Mouse (Mus musculus) neural tube, embryonic 11.5 days (tissue): ENCODE measurements around the gene Trim72. TPM values are rescaled to one million over a fixed set of nuclear protein-coding genes. Genes with fewer than 3 reads are reported as not detected.
A peak's percentile ranks its signal among the peaks of the same experiment; 100 is the strongest.
"Not testable (repeated sequence)": the region's sequence is repeated elsewhere in the genome, so short reads cannot be mapped to it uniquely, and the experiment has no call there.

Experiments used
- ATAC-seq: fragments of 200-750 bp; cut with Nextera tagmentation; 2 replicates; pipeline ENCODE4 v1.8.0; 2017; ENCODE audit warnings: moderate number of reproducible peaks, mild to moderate bottlenecking, moderate TSS enrichment, moderate library complexity; ENCODE audit not compliant: insufficient read depth, low FRiP score, low TSS enrichment
- DNase-seq: peaks from one replicate; pipeline ENCODE4 v3.0.0-alpha.2; 2015; ENCODE audit warnings: low spot score
- H3K27ac ChIP-seq: fragments of 300-500 bp; sonication (generic); 2 replicates; pipeline ENCODE4 v1.5.1; 2014; ENCODE audit warnings: low read depth, mild to moderate bottlenecking, low read length
- H3K27me3 ChIP-seq: fragments of 300-500 bp; sonication (generic); 2 replicates; pipeline ENCODE4 v1.6.1; 2014; ENCODE audit warnings: mild to moderate bottlenecking, low read length, mixed read lengths; ENCODE audit not compliant: control insufficient read depth, insufficient read depth
- H3K36me3 ChIP-seq: fragments of 300-500 bp; sonication (generic); 2 replicates; pipeline ENCODE4 v1.6.1; 2014; ENCODE audit warnings: mild to moderate bottlenecking, low read length, moderate library complexity, mixed read lengths; ENCODE audit not compliant: control insufficient read depth, insufficient read depth
- H3K4me1 ChIP-seq: fragments of 300-500 bp; sonication (generic); 2 replicates; pipeline ENCODE4 v1.6.1; 2014; ENCODE audit warnings: low read length, mixed read lengths; ENCODE audit not compliant: control insufficient read depth, insufficient read depth
- H3K4me2 ChIP-seq: fragments of 300-500 bp; sonication (generic); 2 replicates; pipeline ENCODE4 v1.6.1; 2014; ENCODE audit warnings: low read depth, mild to moderate bottlenecking, moderate library complexity
- H3K4me3 ChIP-seq: fragments of 300-500 bp; sonication (generic); 2 replicates; pipeline ENCODE4 v1.5.1; 2014; ENCODE audit warnings: low read depth, low read length
- H3K9ac ChIP-seq: fragments of 300-500 bp; sonication (generic); 2 replicates; pipeline ENCODE4 v1.6.1; 2014; ENCODE audit warnings: mild to moderate bottlenecking, low read length
- H3K9me3 ChIP-seq: fragments of 300-500 bp; sonication (generic); 2 replicates; pipeline ENCODE4 v1.6.1; 2016; ENCODE audit warnings: low read length; ENCODE audit not compliant: control insufficient read depth
- WGBS: fragments of 180-500 bp; shearing (Covaris S2); extraction: QIAGEN DNeasy Blood & Tissue Kit; methylation state at CpG from one replicate; pipeline ENCODE4 v1.1.7; 2014; 5-methylcytosine and 5-hydroxymethylcytosine counted together
- polyA plus RNA-seq: library from polyadenylated mRNA; unstranded; fragments of >200 nt; fragmentation: Nextera tagmentation; extraction: Ambion mirVana; gene quantifications from 2 replicates; pipeline ENCODE4 v1.2.1, GENCODE M21; 2014

Trim72 gene
- polyA plus RNA-seq, 1 experiment from 2014 or later, result not detected

DNA sequence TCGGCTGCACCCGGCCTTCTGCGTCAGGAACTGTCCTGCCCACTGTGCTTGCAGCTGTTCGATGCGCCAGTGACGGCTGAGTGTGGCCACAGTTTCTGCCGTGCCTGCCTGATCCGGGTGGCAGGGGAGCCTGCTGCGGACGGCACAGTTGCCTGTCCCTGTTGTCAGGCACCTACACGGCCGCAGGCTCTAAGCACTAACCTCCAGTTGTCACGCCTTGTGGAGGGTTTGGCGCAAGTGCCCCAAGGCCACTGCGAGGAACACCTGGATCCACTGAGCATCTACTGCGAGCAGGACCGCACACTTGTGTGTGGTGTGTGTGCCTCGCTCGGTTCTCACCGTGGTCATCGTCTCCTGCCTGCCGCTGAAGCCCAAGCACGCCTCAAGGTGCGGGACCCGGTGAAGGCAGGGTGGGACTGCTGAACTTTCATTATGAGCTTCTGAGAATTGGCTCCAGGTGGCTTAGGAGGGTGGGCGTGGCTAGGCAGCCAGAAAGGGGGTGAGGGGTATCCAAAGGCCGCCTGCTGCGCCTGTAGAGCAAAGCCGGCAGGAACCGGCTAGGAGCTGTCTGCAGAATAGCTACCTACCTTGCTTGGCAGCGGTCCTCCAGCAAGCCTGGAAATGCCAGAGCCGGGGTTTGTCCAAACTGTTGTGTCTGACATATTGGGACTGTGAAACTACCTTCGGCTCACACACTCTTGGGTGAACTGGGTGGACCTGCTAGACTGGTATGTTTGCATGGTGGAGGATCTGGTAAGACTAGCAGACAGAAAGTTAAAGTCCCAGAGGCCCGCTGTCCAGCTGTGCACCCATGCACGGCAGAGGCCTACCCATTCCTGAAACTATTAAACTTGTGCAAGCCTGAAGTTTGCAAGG lies 976 bp downstream of the Trim72 start:
- no peaks in the 10 kb centered on the region for H3K9me3 ChIP-seq
- no peaks in the 10 kb centered on the region for H3K36me3 ChIP-seq
- ATAC-seq, result no peak
- WGBS, result 25% methylated on average over 35 of the region's 35 CpGs
- H3K27me3 ChIP-seq, result no peaks in the 10 kb centered on the region
- peak overlapping the region; percentile 17; the same call in 1 of the 2 replicates for H3K4me2 ChIP-seq
- H3K27ac ChIP-seq, result no peak overlapping the region
- H3K4me1 ChIP-seq, result no peaks in the 10 kb centered on the region
- H3K9ac ChIP-seq, result no peak overlapping the region
- H3K4me3 ChIP-seq, result no peak overlapping the region
- DNase-seq, result peak; percentile 23

DNA sequence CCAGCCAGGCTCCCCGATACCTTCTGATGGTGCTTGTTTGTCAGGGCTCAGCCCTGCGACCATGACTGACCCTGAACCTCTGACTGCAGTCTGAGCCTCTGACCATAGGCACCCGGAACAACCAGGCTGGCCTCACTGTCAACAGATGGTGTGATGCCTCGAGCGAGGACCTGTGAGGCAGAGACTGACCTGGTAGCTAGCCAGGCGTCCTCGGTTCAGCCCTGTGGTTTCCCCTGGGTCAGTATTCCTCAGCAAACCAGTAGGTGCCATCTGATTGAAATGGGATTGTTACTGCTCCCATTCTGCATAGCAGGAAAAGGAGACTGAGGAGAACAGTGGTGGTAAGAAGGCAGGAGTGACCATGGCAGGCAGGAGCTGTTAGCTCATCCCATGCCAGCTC lies 2.4 kb downstream of the Trim72 start:
- Histone ChIP-seq H3K4me1 (no peaks in the 10 kb centered on the region), H3K9ac (no peak overlapping the region), H3K27me3 (no peaks in the 10 kb centered on the region), H3K9me3 (no peaks in the 10 kb centered on the region), H3K27ac (no peak overlapping the region), H3K4me2 (no peak overlapping the region), H3K36me3 (no peaks in the 10 kb centered on the region), H3K4me3 (no peak overlapping the region)
- no peak for DNase-seq
- no peak for ATAC-seq
- WGBS, result 76% methylated on average over 7 of the region's 7 CpGs

DNA sequence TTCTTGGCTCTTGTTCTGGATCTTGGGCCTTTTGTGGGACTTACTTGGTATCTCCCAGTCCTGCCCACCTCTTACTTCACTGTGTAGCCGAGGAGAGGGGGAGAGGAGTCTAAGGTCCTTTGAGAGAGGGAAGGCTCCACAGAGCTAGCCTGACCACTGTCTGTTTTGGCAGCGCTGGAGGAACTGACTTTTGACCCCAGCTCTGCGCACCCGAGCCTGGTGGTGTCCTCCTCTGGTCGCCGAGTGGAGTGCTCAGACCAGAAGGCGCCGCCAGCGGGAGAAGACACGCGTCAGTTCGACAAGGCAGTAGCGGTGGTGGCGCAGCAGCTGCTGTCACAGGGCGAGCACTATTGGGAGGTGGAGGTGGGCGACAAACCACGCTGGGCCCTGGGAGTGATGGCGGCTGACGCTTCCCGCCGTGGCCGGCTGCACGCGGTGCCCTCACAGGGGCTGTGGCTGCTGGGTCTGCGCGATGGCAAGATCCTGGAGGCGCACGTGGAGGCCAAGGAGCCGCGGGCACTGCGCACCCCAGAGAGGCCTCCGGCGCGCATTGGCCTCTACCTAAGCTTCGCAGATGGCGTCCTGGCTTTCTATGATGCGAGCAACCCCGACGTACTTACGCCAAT lies 6.1 kb downstream of the Trim72 start:
- H3K9me3 ChIP-seq, result no peaks in the 10 kb centered on the region
- H3K4me3 ChIP-seq, result no peak overlapping the region
- DNase-seq (no peak), ATAC-seq (no peak)
- no peak overlapping the region for H3K9ac ChIP-seq
- no peaks in the 10 kb centered on the region for H3K4me1 ChIP-seq
- H3K36me3 ChIP-seq, result no peaks in the 10 kb centered on the region
- no peaks in the 10 kb centered on the region for H3K27me3 ChIP-seq
- 50% methylated on average over 40 of the region's 40 CpGs for whole genome bisulfite sequencing
- H3K4me2 ChIP-seq, result no peak overlapping the region
- H3K27ac ChIP-seq, result no peak overlapping the region

DNA sequence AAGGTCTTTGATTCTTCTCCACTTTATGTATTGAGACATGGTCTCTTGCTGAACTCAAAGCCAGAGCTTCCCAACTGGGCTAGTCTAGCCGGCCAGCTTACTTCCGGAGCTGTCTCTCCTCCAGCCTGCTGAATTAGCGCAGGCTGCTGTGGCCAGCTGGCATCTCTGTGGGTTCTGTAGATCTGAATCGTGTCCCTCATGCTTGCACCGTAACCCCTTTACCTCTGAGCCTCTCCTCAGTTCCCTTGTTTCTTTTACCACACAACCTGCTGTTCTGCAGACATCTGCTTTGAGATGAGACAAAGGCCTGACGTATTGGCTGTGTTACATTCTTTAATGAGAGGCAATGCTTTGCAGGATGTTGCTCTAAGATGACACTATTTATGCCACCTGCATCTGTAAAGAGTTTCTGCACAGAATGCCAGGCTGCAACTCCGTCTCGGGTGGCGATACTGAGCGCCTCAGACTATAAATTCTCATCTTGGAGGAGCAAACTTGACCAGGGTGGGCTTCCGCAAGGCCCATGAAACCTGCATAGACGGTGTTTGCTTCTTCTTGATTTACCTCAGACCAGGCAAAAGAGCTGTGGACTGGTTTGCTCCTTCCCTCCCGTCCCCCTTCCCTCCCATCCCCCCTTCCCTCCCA lies 8.5 kb downstream of the Trim72 start:
- ATAC-seq (no peak), DNase-seq (no peak)
- Histone ChIP-seq H3K4me3 (no peak overlapping the region), H3K36me3 (no peaks in the 10 kb centered on the region), H3K4me2 (no peak overlapping the region), H3K9ac (no peak overlapping the region), H3K9me3 (no peaks in the 10 kb centered on the region), H3K27me3 (no peaks in the 10 kb centered on the region), H3K4me1 (no peaks in the 10 kb centered on the region), H3K27ac (no peak overlapping the region)
- 71% methylated on average over 13 of the region's 13 CpGs for WGBS

DNA sequence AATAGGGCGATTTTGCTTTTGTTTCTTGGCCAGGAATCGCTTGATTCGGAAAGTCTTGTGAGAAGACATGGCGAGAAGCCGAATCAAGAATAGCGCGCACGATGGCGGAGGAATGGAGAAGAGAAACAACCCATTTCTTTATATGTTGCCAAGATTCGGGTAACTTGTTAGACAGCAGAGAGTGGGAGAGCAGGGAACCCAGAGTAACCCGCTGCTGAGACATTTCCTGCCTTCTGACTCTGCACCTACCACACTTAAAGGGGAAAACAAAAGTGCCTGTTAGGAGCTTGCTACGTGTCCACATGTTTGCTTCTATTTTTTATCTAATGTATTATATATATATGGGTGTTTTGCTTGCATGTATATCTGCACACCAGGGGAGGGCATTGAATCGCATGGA lies 9.4 kb downstream of the Trim72 start:
- no peak for DNase-seq
- Histone ChIP-seq H3K4me2 (no peak overlapping the region), H3K36me3 (no peaks in the 10 kb centered on the region), H3K9me3 (no peaks in the 10 kb centered on the region), H3K4me3 (no peak overlapping the region), H3K27ac (no peak overlapping the region), H3K27me3 (no peaks in the 10 kb centered on the region), H3K9ac (no peak overlapping the region), H3K4me1 (no peaks in the 10 kb centered on the region)
- WGBS, result 90% methylated on average over 13 of the region's 13 CpGs
- ATAC-seq, result no peak

DNA sequence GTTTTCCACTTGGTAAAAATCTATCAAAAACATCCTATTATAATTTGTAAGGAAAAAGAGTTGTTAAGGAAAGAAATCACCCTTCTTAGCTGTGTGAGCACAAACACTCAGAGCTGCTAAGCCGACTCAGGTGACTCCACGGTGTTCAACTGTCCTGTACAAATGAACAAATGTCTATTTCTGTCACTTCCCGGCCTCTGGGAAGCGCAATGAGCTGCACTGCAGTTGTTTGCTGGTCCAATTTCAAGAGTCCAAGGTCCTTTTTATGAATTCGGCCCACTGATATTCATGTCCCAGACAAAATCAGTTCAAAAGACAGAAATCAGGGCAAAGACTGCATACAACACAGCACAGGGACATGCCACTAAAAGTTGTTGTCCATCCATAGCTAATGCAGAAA lies 12.4 kb downstream of the Trim72 start:
- not testable (repeated sequence) for H3K27me3 ChIP-seq, H3K27ac ChIP-seq, DNase-seq, H3K9ac ChIP-seq, H3K4me3 ChIP-seq, H3K9me3 ChIP-seq, ATAC-seq, H3K4me2 ChIP-seq, H3K36me3 ChIP-seq, H3K4me1 ChIP-seq
- 89% methylated on average over 5 of the region's 5 CpGs for WGBS

DNA sequence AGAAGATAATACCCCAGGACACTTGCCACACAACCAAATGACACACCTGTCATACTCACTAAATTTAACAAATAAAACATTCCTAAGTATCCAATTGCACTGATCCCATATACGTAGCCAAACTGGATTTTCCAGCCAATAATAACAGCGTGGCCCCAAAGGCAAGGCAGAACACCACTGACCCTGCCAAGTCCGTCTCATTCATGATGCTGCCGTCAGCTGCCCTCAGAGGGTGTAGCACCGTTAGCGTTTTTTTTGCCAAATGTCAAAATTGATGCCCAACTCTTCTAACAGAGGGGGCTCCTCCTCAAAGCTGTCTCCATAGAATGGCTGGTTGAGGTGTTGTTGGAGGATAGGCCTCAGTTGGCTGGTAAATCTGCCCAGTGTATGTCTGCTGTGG lies 12.9 kb downstream of the Trim72 start:
- WGBS, result 87% methylated on average over 6 of the region's 6 CpGs
- no peak for DNase-seq
- ATAC-seq, result no peak
- Histone ChIP-seq H3K4me3 (no peak overlapping the region), H3K4me1 (no peaks in the 10 kb centered on the region), H3K27me3 (no peaks in the 10 kb centered on the region), H3K9me3 (no peaks in the 10 kb centered on the region), H3K27ac (no peak overlapping the region), H3K4me2 (no peak overlapping the region), H3K36me3 (no peaks in the 10 kb centered on the region), H3K9ac (no peak overlapping the region)

DNA sequence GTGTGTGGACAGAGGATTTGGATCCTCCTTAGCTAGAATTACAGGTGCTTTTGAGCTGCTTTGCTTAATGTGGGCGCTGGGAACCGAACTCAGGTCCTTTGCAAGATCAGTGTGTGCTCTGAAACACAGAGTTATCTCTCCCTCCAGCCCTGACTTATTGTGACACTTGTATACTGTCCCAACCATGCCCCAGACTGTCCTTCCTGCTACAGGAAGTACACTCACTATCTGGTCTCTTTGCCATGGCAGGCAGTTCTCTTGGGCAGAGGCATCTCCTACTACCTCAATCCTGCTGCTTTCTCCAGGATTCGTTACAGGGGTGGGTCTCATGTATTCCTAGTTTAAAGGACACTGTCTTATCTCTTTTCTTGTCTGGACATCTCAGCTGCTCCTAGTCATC lies 14.5 kb downstream of the Trim72 start:
- Histone ChIP-seq H3K9ac (no peak overlapping the region), H3K36me3 (no peaks in the 10 kb centered on the region), H3K9me3 (no peaks in the 10 kb centered on the region), H3K4me3 (no peak overlapping the region), H3K27me3 (no peaks in the 10 kb centered on the region), H3K4me1 (no peaks in the 10 kb centered on the region), H3K4me2 (no peak overlapping the region), H3K27ac (no peak overlapping the region)
- 92% methylated on average over 3 of the region's 3 CpGs for WGBS
- DNase-seq (no peak), ATAC-seq (no peak)
